Mouse (Mus musculus) liver, embryonic 13.5 days (tissue): ENCODE measurements around the gene Olfr1389. TPM values are rescaled to one million over a fixed set of nuclear protein-coding genes. Genes with fewer than 3 reads are reported as not detected.

Experiments
- polyA plus RNA-seq: library from polyadenylated mRNA; unstranded; fragments of >200 nt; fragmentation: Nextera tagmentation; extraction: Ambion mirVana; gene quantifications from 2 replicates; pipeline ENCODE4 v1.2.1, GENCODE M21; 2015

Gene Olfr1389
- polyA plus RNA-seq, 1 experiment from 2014 or later: not detected

Other genes starting within 250 kb of the Olfr1389 start
- gene Btnl9, start 235.9 kb upstream of the Olfr1389 start, polyA plus RNA-seq: 0.78 and 0.81 TPM in 2 replicates
- gene Zfp62, start 219.8 kb upstream of the Olfr1389 start, polyA plus RNA-seq: 10.7 and 14.2 TPM in 2 replicates
- 32.0 and 32.6 TPM in 2 replicates for gene Mgat1, start 178.9 kb upstream of the Olfr1389 start, polyA plus RNA-seq
- gene Olfr1393, start 144.8 kb upstream of the Olfr1389 start, polyA plus RNA-seq: not detected in 2 replicates
- gene Olfr1392, start 137.8 kb upstream of the Olfr1389 start, polyA plus RNA-seq: not detected in 2 replicates
- not detected in 2 replicates for gene Olfr10, start 118.3 kb upstream of the Olfr1389 start, polyA plus RNA-seq
- not detected in 2 replicates for gene Olfr1391, start 100.3 kb upstream of the Olfr1389 start, polyA plus RNA-seq
- not detected in 2 replicates for gene Olfr1390, start 87.9 kb upstream of the Olfr1389 start, polyA plus RNA-seq
- gene Olfr1388, start 13.6 kb downstream of the Olfr1389 start, polyA plus RNA-seq: 0.03 and 0.08 TPM in 2 replicates
- not detected in 2 replicates for gene Olfr1387, start 32.3 kb downstream of the Olfr1389 start, polyA plus RNA-seq
- gene Olfr1386, start 42.0 kb downstream of the Olfr1389 start, polyA plus RNA-seq: not detected in 2 replicates
- not detected in 2 replicates for gene Olfr1385, start 66.0 kb downstream of the Olfr1389 start, polyA plus RNA-seq
- not detected in 2 replicates for gene Olfr1384, start 83.7 kb downstream of the Olfr1389 start, polyA plus RNA-seq
- not detected in 2 replicates for gene Olfr1383, start 96.6 kb downstream of the Olfr1389 start, polyA plus RNA-seq
- gene Olfr1382, start 105.2 kb downstream of the Olfr1389 start, polyA plus RNA-seq: not detected in 2 replicates
- gene Olfr1381, start 120.4 kb downstream of the Olfr1389 start, polyA plus RNA-seq: not detected in 2 replicates
- not detected in 2 replicates for gene Olfr1380, start 133.8 kb downstream of the Olfr1389 start, polyA plus RNA-seq
- 2.4 and 2.7 TPM in 2 replicates for gene Flt4, start 186.2 kb downstream of the Olfr1389 start, polyA plus RNA-seq
- gene Scgb3a1, start 240.5 kb downstream of the Olfr1389 start, polyA plus RNA-seq: not detected in 2 replicates